Mouse (Mus musculus): Measurements from ENCODE around the gene Olfr1507.

The Olfr1507 gene

GRCm38 (mm10) chr14:52495516-52495915 lies at the start of gene Olfr1507:
Gene Olfr1507 (minus strand): TSS chr14:52495749.
- no peak for DNase-seq (ENCODE audit: low spot score in 2 of 2)

- DNase-seq (ENCODE audit: low spot score in 2 of 2) = no peak
Observed at GRCm38 (mm10) chr14:52533336-52533735, 37.8 kb upstream of the Olfr1507 start.

DNA sequence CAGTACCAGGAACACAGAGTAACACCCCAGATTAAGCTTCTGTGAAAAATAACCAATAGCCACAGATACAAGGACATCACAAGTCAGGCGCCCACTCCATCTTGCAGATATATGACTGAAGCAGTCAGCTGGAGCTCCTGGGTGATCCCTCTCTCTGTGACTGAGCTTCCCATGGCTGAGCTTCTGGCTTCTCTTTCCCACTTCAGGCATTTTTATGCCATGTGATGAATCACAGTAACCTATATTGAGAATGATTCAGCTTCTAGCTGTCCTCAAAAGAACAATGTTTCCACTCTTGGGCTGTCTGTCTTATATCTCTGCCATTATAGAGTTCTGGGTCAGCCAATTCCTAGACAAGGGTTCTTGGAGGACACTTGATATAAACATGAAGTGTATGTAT lies 29.4 kb upstream of the Olfr1507 start:
- no peak for DNase-seq (ENCODE audit: low spot score in 2 of 2)

- DNase-seq (ENCODE audit: low spot score in 2 of 2) = no peak
Observed at GRCm38 (mm10) chr14:52467395-52467794, 28.2 kb downstream of the Olfr1507 start, which contains the start of gene Olfr1508. Gene Olfr1508 (minus strand): TSS chr14:52467495.

DNA sequence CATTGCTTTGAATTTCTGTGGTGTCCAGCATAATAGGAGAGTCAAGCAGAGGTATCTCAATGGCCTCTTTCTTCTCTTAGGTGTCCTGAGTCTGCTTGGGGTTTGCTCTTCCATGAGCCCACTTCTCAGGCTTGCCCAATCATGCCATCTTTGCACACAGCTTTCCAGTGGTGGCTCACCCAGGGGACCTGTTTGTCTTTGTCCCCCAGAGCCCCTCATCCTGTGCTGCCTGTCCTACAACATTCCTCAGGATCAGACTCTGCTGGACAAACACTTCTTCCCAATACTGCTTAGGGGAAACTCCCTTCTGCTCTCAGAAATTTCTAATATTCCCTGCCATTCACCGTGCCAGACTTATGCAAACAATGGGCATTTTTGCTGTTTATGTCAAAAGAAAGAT lies 29.8 kb downstream of the Olfr1507 start:
- no peak for DNase-seq (ENCODE audit: low spot score in 2 of 2)

DNA sequence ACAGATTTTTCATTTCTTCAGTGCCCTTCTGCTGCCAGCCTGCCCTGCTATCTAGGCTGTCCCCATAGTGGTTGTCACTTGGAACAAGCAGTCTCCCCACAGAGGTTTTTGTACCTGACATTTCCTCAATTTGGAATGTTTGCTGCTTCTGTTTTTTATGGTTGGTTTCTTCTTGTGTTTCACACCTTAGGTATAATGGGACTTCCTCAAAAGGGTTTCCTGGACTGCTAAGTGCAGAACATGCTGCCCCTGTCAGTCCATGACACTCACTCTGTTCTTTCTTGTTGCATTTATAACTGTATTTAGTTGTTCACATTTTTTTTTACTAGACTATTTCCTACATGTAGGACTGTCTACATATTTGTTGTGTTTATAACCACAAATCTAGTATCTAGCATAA lies 33.6 kb downstream of the Olfr1507 start:
- no peak for DNase-seq (ENCODE audit: low spot score in 2 of 2)

GRCm38 (mm10) chr14:52451138-52451537 lies 44.4 kb downstream of the Olfr1507 start:
- DNase-seq (ENCODE audit: low spot score in 2 of 2) = no peak

GRCm38 (mm10) chr14:52442690-52443089 lies 52.9 kb downstream of the Olfr1507 start, which contains the start of gene Olfr1509:
Gene Olfr1509 (plus strand): TSS chr14:52442990.
- DNase-seq (ENCODE audit: low spot score in 2 of 2) = no peak

Data from frontal cortex, postnatal 14 days (tissue).